Mouse (Mus musculus) olfactory bulb, adult 2 months (tissue): ENCODE results near the gene Crkl.

Source experiments
- CTCF ChIP-seq: fragments of 200-500 bp; IDR thresholded peaks from 2 replicates; pipeline ENCODE4 v1.5.1; 2012; ENCODE audit warnings: low read depth, mild to moderate bottlenecking, low read length, moderate library complexity; ENCODE audit not compliant: insufficient read depth
- POLR2A ChIP-seq: fragments of 200-500 bp; IDR thresholded peaks from 2 replicates; pipeline ENCODE4 v1.6.1; 2012; ENCODE audit warnings: mild to moderate bottlenecking, low read depth, low read length, moderate library complexity; ENCODE audit not compliant: insufficient read depth

DNA sequence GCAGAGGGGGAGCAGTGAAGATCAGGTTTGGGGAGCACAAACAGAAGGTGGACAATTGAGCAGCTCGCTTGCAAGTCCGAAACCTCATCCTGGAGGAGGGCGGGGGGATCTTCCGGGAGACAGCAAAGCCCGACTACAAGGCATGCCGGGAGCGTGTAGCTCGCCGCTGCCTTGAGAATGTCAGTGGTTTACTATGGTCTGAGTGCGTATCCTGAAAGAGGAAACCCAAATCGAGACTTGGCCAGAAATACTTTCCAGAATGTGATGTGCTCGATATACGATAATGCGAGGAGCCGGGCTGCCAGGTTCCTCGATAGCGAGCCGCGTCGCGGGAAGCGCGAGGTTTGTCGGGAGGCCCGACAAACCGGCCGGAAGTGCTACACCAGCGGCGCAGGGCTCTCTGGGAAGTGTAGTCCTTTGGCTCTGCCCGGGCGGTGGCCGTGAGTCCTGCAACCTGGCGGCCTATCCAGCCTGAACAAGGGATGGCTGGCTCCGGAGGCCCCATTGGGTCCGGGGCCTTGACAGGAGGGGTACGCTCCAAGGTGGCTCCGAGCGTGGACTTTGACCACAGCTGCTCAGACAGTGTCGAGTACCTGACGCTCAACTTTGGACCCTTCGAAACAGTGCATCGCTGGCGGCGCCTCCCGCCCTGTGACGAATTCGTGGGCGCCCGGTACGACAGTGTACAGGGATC, 56.9 kb downstream of the Crkl start, which contains the start of gene Lztr1:
- peak; percentile 82 for TF ChIP-seq POLR2A
- TF ChIP-seq CTCF, result no peak
